Comparison of ENCODE assay signal across 26 mouse cellular contexts in the genomic region with DNA sequence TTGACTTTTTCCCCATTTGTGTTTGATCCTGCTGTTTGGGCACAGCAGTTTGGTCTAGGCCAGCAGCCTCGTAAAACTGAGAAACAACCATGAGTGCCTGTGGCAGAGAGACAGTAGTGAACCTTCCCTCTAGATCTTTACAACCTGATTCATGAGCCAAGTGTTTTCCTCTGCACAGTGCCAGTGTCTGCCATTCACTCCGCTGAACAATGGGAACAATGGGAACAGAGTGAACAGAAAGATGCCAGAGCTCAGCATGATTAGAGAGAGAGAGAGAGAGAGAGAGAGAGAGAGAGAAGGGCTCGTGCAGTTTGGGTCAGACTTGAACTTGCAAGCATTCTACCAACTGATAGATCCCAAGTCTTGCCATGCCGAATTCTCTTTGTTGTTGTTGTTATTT.
A peak's percentile ranks its signal among the peaks of the same experiment; 100 is the strongest.
DNase-seq lines count a peak whose midpoint lies in the region; ATAC-seq and TF ChIP-seq lines count a peak whose summit lies in the region.
"Had no signal": no experiment of that assay in that cellular context is flagged by ENCODE, and none has a peak within 500 bp of the region (broad histone marks: within the 10 kb centered on the region; RNA-seq: fewer than 3 reads in every experiment).

No protein-coding gene starts in this region.

- no peak for TF ChIP-seq CTCF in forebrain, postnatal 0 days (IDR thresholded peaks at IDR 0.05; ENCODE audit: low read depth)

- DNase-seq in hindbrain, embryonic 10.5 days (ENCODE audit: low spot score), result no peak
- peak; percentile 73 for DNase-seq in Muller cell, postnatal 12 days (ENCODE audit: inconsistent ontology term)
- peak; percentile 49 for DNase-seq in fat pad, adult 2 months (ENCODE audit: extremely low read depth, low read depth, low spot score)
- no peak for DNase-seq in forebrain, postnatal 0 days
- DNase-seq in spleen, adult 12 weeks (ENCODE audit: low spot score), result no peak
- no peak for DNase-seq in left cerebral cortex, postnatal 36 days (ENCODE audit: low spot score in 2 of 2)
- DNase-seq in adrenal gland, postnatal 4 days (ENCODE audit: low spot score in 2 of 2), result no peak
- DNase-seq: adrenal gland, postnatal 25 days; cerebellum, adult 11-12 months; cerebellum, postnatal 25 days; embryo, embryonic 11 days; heart, postnatal 36 days; kidney, adult 9 months; kidney, postnatal 14 days; layer of hippocampus, postnatal 36 days; lung, adult 18-20 months; lung, postnatal 10 days; thymus, postnatal 25 days had no signal

- no peak for ATAC-seq in hindbrain, embryonic 13.5 days (ENCODE audit: low FRiP score)
- peak; percentile 71 for ATAC-seq in forebrain, postnatal 0 days
- ATAC-seq: CD4-positive, CD25-positive, alpha-beta regulatory T cell, adult 4 months; hindbrain, embryonic 16.5 days; intestine, embryonic 15.5 days; liver, embryonic 12.5 days had no signal

- peak overlapping the region; percentile 70 for H3K27ac ChIP-seq in hindbrain, embryonic 10.5 days
- no peak overlapping the region for H3K27ac ChIP-seq in hindbrain, embryonic 13.5 days
- H3K27ac ChIP-seq in forebrain, postnatal 0 days (ENCODE audit: low read depth, low read length), result no peak overlapping the region
- H3K27ac ChIP-seq: heart, embryonic 15.5 days; intestine, embryonic 15.5 days; limb, embryonic 13.5 days; liver, embryonic 12.5 days had no signal

- H3K4me2 ChIP-seq in hindbrain, embryonic 13.5 days, result no peak overlapping the region
- no peak overlapping the region for H3K4me2 ChIP-seq in forebrain, postnatal 0 days (ENCODE audit: low read depth)
- H3K4me2 ChIP-seq: heart, embryonic 15.5 days; intestine, embryonic 15.5 days; limb, embryonic 13.5 days; liver, embryonic 12.5 days; midbrain, embryonic 11.5 days had no signal

- H3K9ac ChIP-seq in hindbrain, embryonic 13.5 days, result no peak overlapping the region
- H3K9ac ChIP-seq in forebrain, postnatal 0 days, result no peak overlapping the region
- H3K9ac ChIP-seq: heart, embryonic 15.5 days; intestine, embryonic 15.5 days; limb, embryonic 13.5 days; liver, embryonic 12.5 days had no signal

- peaks cover 7% of the 10 kb centered on the region; the same call in 1 of the 2 replicates for H3K9me3 ChIP-seq in hindbrain, embryonic 10.5 days
- H3K9me3 ChIP-seq in hindbrain, embryonic 13.5 days, result peaks cover 3% of the 10 kb centered on the region; the same call in 1 of the 2 replicates
- no peaks in the 10 kb centered on the region for H3K9me3 ChIP-seq in forebrain, postnatal 0 days (ENCODE audit: low read length)
- H3K9me3 ChIP-seq: heart, embryonic 15.5 days; intestine, embryonic 15.5 days; limb, embryonic 13.5 days; liver, embryonic 12.5 days had no signal

- peaks cover 9% of the 10 kb centered on the region; the same call in 1 of the 2 replicates for H3K27me3 ChIP-seq in hindbrain, embryonic 10.5 days (ENCODE audit: insufficient read depth, poor library complexity, severe bottlenecking)
- H3K27me3 ChIP-seq in hindbrain, embryonic 13.5 days, result no peaks in the 10 kb centered on the region
- no peaks in the 10 kb centered on the region for H3K27me3 ChIP-seq in forebrain, postnatal 0 days (ENCODE audit: insufficient read depth, low read length)
- H3K27me3 ChIP-seq: heart, embryonic 15.5 days; intestine, embryonic 15.5 days; limb, embryonic 13.5 days; liver, embryonic 12.5 days had no signal

- peaks cover 41% of the 10 kb centered on the region for H3K4me1 ChIP-seq in hindbrain, embryonic 10.5 days (replicated peaks)
- peaks cover 39% of the 10 kb centered on the region for H3K4me1 ChIP-seq in hindbrain, embryonic 13.5 days (replicated peaks)
- H3K4me1 ChIP-seq in forebrain, postnatal 0 days (ENCODE audit: insufficient read depth), result peaks cover 5% of the 10 kb centered on the region; the same call in 1 of the 2 replicates
- H3K4me1 ChIP-seq: heart, embryonic 15.5 days; intestine, embryonic 15.5 days; liver, embryonic 12.5 days had no signal

- WGBS in hindbrain, embryonic 10.5 days, result 58% methylated on average over 4 of the region's 4 CpGs
- 40% methylated on average over 4 of the region's 4 CpGs for WGBS in hindbrain, embryonic 13.5 days
- WGBS in forebrain, postnatal 0 days, result 34% methylated on average over 4 of the region's 4 CpGs

- 0 out of 2 replicates have a peak, but pooled peaks cover 3% of the 10 kb centered on the region for H3K36me3 ChIP-seq in hindbrain, embryonic 10.5 days
- no peaks in the 10 kb centered on the region for H3K36me3 ChIP-seq in hindbrain, embryonic 13.5 days
- H3K36me3 ChIP-seq in forebrain, postnatal 0 days (ENCODE audit: insufficient read depth), result no peaks in the 10 kb centered on the region
- H3K36me3 ChIP-seq: heart, embryonic 15.5 days; intestine, embryonic 15.5 days; limb, embryonic 13.5 days; liver, embryonic 12.5 days had no signal

- no peak overlapping the region for H3K4me3 ChIP-seq in hindbrain, embryonic 10.5 days
- no peak overlapping the region for H3K4me3 ChIP-seq in hindbrain, embryonic 13.5 days
- H3K4me3 ChIP-seq in forebrain, postnatal 0 days (ENCODE audit: low read depth, low read length), result no peak overlapping the region
- H3K4me3 ChIP-seq: heart, embryonic 15.5 days; intestine, embryonic 15.5 days; limb, embryonic 13.5 days; liver, embryonic 12.5 days had no signal

- intact Hi-C loops in left cerebral cortex, postnatal 36 days (cut with DNase I), result no loop called here

Comparison
In these comparisons a context has a peak if more than half of its experiments do, and no peak if none do; other contexts are left out.
1. DNase-seq: peak in Muller cell, postnatal 12 days (single experiment) and fat pad, adult 2 months (single experiment); none in hindbrain, embryonic 10.5 days (single experiment), forebrain, postnatal 0 days (single experiment), spleen, adult 12 weeks (single experiment), left cerebral cortex, postnatal 36 days (0 of 2) and adrenal gland, postnatal 4 days (0 of 2).